Mouse (Mus musculus) left cerebral cortex, adult 18-20 months (tissue): Measurements from ENCODE around the gene Emc4. TPM values are rescaled to one million over a fixed set of nuclear protein-coding genes. Genes with fewer than 3 reads are reported as not detected.

Experiments
- DNase-seq, 2 experiments: peaks; one replicate each; pipeline ENCODE4 v3.0.0; 2021 to 2022; ENCODE audit warnings: low spot score in 2 of 2, mixed read lengths in 1 of 2
- total RNA-seq, 2 experiments: library from RNA; stranded (reverse); gene quantifications; 2 replicates each; pipeline ENCODE4 v1.2.3; 2021

The Emc4 gene
- total RNA-seq, 2 experiments from 2014 or later: 149 to 162 TPM

GRCm38 (mm10) chr2:112341117-112341516, 26.7 kb downstream of the Emc4 start:
- no peak for DNase-seq

GRCm38 (mm10) chr2:112339736-112340135, 28.1 kb downstream of the Emc4 start:
- no peak for DNase-seq

- no peak for DNase-seq
Observed at GRCm38 (mm10) chr2:112337211-112337610, 30.6 kb downstream of the Emc4 start.

GRCm38 (mm10) chr2:112332051-112332898, 35.6 kb downstream of the Emc4 start:
- DNase-seq: no peak

GRCm38 (mm10) chr2:112328069-112328777, 39.6 kb downstream of the Emc4 start:
- DNase-seq: no peak

GRCm38 (mm10) chr2:112318905-112319304, 48.9 kb downstream of the Emc4 start:
- DNase-seq: no peak

GRCm38 (mm10) chr2:112318227-112318626, 49.6 kb downstream of the Emc4 start:
- no peak for DNase-seq

- DNase-seq: no peak
Observed at GRCm38 (mm10) chr2:112315638-112316037, 52.2 kb downstream of the Emc4 start.

Other genes starting within 250 kb of the Emc4 start
- gene Olfr1316, start 233.1 kb downstream of the Emc4 start, total RNA-seq: not detected
- not detected for gene Olfr1317, start 227.7 kb downstream of the Emc4 start, total RNA-seq
- not detected for gene Olfr1318, start 213.8 kb downstream of the Emc4 start, total RNA-seq
- gene Lpcat4, start 128.6 kb downstream of the Emc4 start, total RNA-seq: 100 to 1,000 TPM; 141 to 158 TPM
- gene Nutm1, start 108.7 kb downstream of the Emc4 start, total RNA-seq: not detected
- 10 to 100 TPM; 48.6 to 56.9 TPM for gene Nop10, start 106.1 kb downstream of the Emc4 start, total RNA-seq
- 100 to 1,000 TPM; 115 to 123 TPM for gene Slc12a6, start 102.2 kb downstream of the Emc4 start, total RNA-seq
- 1 to 10 TPM; 2.8 to 3.5 TPM for gene Gm21985, start 101.7 kb downstream of the Emc4 start, total RNA-seq
- 10 to 100 TPM; 11.8 to 13.4 TPM for gene Katnbl1, start 11.2 kb upstream of the Emc4 start, total RNA-seq
- gene Emc7, start 87.0 kb upstream of the Emc4 start, total RNA-seq: 10 to 100 TPM; 49.8 to 51.8 TPM
- gene Chrm5, start 112.7 kb upstream of the Emc4 start, total RNA-seq: 1 to 10 TPM; 1.1 to 2.3 TPM
- 1 to 10 TPM; 9.7 to 9.9 TPM for gene Aven, start 124.9 kb upstream of the Emc4 start, total RNA-seq